ENCODE assay signal across 30 mouse cellular contexts in the genomic region with DNA sequence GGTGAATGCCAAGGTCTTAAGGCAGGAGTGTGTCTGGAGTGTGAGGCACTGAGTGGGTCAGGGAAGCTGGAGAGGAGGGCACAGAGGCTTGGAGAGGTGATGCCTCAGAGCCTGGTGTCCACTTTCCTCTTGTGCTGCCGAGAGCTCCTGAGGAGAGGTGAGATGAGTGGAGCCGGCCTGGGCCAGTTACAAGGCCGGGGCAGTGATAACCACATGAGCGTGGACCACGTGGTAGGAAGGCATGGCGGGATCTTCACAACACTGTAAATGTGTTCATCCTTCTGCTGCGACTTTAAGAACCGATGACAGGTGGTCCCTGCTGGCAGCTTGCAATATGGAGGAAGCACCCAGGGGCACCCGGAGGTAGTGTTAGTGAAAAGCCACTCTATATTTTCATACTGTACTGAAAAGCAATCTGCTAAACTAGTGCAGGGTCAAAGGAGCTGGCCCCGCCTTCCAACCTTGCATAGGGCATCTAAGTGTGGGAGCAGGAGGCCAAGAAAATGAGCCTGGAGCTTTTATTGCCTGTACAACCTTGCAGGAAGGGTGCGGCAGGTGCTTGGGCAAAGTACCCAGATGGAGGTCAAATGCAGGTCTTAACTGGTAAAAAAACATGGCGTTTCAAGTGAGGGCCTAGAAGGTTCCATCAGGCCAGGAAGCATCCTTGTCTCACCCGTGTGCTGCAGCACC. TPM values are rescaled to one million over a fixed set of nuclear protein-coding genes. Genes with fewer than 3 reads are reported as not detected.
A peak's percentile ranks its signal among the peaks of the same experiment; 100 is the strongest.
DNase-seq lines count a peak whose midpoint lies in the region; ATAC-seq lines count a peak whose summit lies in the region.
"Had no signal": no experiment of that assay in that cellular context is flagged by ENCODE, and none has a peak within 500 bp of the region (broad histone marks: within the 10 kb centered on the region; RNA-seq: fewer than 3 reads in every experiment).

No protein-coding gene starts in this region.

- 89% methylated on average over 13 of the region's 13 CpGs for WGBS in heart, embryonic 11.5 days (ENCODE audit: insufficient replicate concordance)
- WGBS in intestine, embryonic 15.5 days: 74% methylated on average over 13 of the region's 13 CpGs
- WGBS in large intestine, adult 2 months: 29% methylated on average over 13 of the region's 13 CpGs

- H3K36me3 ChIP-seq in heart, embryonic 11.5 days (ENCODE audit: control insufficient read depth, insufficient read depth, low read length): peaks cover 28% of the 10 kb centered on the region
- peaks cover 27% of the 10 kb centered on the region for H3K36me3 ChIP-seq in intestine, embryonic 15.5 days

- no peak for DNase-seq in heart, adult 11 months
- peak; percentile 73 for DNase-seq in large intestine, adult 2 months (ENCODE audit: low read depth, low spot score)
- DNase-seq in yolk sac, embryonic 10.5 days (ENCODE audit: low spot score): no peak
- DNase-seq in layer of hippocampus, adult 18-20 months (ENCODE audit: low spot score in 2 of 2): no peak
- DNase-seq: adrenal gland, adult 2 months; adrenal gland, postnatal 14 days; cerebellum, adult 11 months; cerebellum, adult 2 months; cerebellum, adult 9-11 months; cerebellum, postnatal 25 days; embryo, embryonic 11 days; gastrocnemius, postnatal 25 days; heart, adult 2 months had no signal

- H3K4me3 ChIP-seq in heart, embryonic 11.5 days (ENCODE audit: low read depth, low read length): no peak overlapping the region
- H3K4me3 ChIP-seq in intestine, embryonic 15.5 days (replicated peaks): no peak overlapping the region
- H3K4me3 ChIP-seq: embryonic facial prominence, embryonic 10.5 days; embryonic facial prominence, embryonic 13.5 days; erythroblast, embryonic 14.5 days; forebrain, embryonic 12.5 days; forebrain, embryonic 15.5 days; heart, adult 2 months; heart, embryonic 10.5 days; hindbrain, embryonic 12.5 days; hindbrain, embryonic 15.5 days had no signal

- no peaks in the 10 kb centered on the region for H3K27me3 ChIP-seq in heart, embryonic 11.5 days (ENCODE audit: control insufficient read depth, insufficient read depth, low read length)
- H3K27me3 ChIP-seq in intestine, embryonic 15.5 days (replicated peaks): no peaks in the 10 kb centered on the region
- H3K27me3 ChIP-seq: CH12.LX; embryonic facial prominence, embryonic 13.5 days; forebrain, embryonic 12.5 days; forebrain, embryonic 15.5 days; hindbrain, embryonic 12.5 days; hindbrain, embryonic 15.5 days; Patski had no signal

- H3K27ac ChIP-seq in heart, embryonic 11.5 days (ENCODE audit: low read depth, low read length): no peak overlapping the region
- peak overlapping the region; percentile 76 for H3K27ac ChIP-seq in intestine, embryonic 15.5 days
- H3K27ac ChIP-seq: embryonic facial prominence, embryonic 10.5 days; embryonic facial prominence, embryonic 13.5 days; forebrain, embryonic 12.5 days; forebrain, embryonic 15.5 days; heart, adult 2 months; heart, embryonic 10.5 days; hindbrain, embryonic 12.5 days; hindbrain, embryonic 15.5 days had no signal

- H3K4me2 ChIP-seq in heart, embryonic 11.5 days: no peak overlapping the region
- H3K4me2 ChIP-seq in intestine, embryonic 15.5 days (replicated peaks): no peak overlapping the region
- H3K4me2 ChIP-seq: embryonic facial prominence, embryonic 13.5 days; forebrain, embryonic 12.5 days; forebrain, embryonic 15.5 days; hindbrain, embryonic 12.5 days; hindbrain, embryonic 15.5 days had no signal

- no peak overlapping the region for H3K9ac ChIP-seq in heart, embryonic 11.5 days (ENCODE audit: low read depth, low read length)
- H3K9ac ChIP-seq in intestine, embryonic 15.5 days: no peak overlapping the region; the same call in 1 of the 2 replicates
- H3K9ac ChIP-seq: embryonic facial prominence, embryonic 13.5 days; forebrain, embryonic 12.5 days; forebrain, embryonic 15.5 days; hindbrain, embryonic 12.5 days; hindbrain, embryonic 15.5 days had no signal

- no peaks in the 10 kb centered on the region for H3K9me3 ChIP-seq in heart, embryonic 11.5 days (replicated peaks; ENCODE audit: control insufficient read depth, low read length)
- H3K9me3 ChIP-seq in intestine, embryonic 15.5 days: no peaks in the 10 kb centered on the region
- H3K9me3 ChIP-seq: embryonic facial prominence, embryonic 10.5 days; embryonic facial prominence, embryonic 13.5 days; forebrain, embryonic 12.5 days; forebrain, embryonic 15.5 days; G1E; heart, embryonic 10.5 days; hindbrain, embryonic 12.5 days; hindbrain, embryonic 15.5 days had no signal

- no peaks in the 10 kb centered on the region for H3K4me1 ChIP-seq in heart, embryonic 11.5 days (ENCODE audit: control insufficient read depth, insufficient read depth, low read length)
- peaks cover 8% of the 10 kb centered on the region; the same call in 1 of the 2 replicates for H3K4me1 ChIP-seq in intestine, embryonic 15.5 days (replicated peaks)
- H3K4me1 ChIP-seq: embryonic facial prominence, embryonic 10.5 days; embryonic facial prominence, embryonic 13.5 days; forebrain, embryonic 12.5 days; forebrain, embryonic 15.5 days; heart, embryonic 10.5 days; hindbrain, embryonic 12.5 days; hindbrain, embryonic 15.5 days had no signal

- peak; percentile 46; the same call in 1 of the 2 replicates for ATAC-seq in heart, embryonic 11.5 days (replicated peaks; ENCODE audit: insufficient number of reproducible peaks, low FRiP score, low TSS enrichment)
- ATAC-seq in intestine, embryonic 15.5 days: peak; percentile 96
- ATAC-seq: forebrain, embryonic 15.5 days; Patski had no signal

RNA-seq across cellular contexts. Expression of gene Nomo1, which starts 14.5 kb away (rescaled TPM):
- 19.2 and 20.8 TPM in 2 replicates for polyA plus RNA-seq in heart, embryonic 11.5 days (2014; fragmentation: Nextera tagmentation; extraction: Ambion mirVana)
- polyA plus RNA-seq in intestine, embryonic 15.5 days (2015; fragmentation: Nextera tagmentation; extraction: Ambion mirVana): 80.4 and 84.7 TPM in 2 replicates
- 53.0 and 77.1 TPM in 2 replicates for polyA plus RNA-seq in large intestine, adult 2 months (2012; rRNA removed)
- total RNA-seq in layer of hippocampus, adult 18-20 months (2021): 100 to 1,000 TPM in 1 of 2 experiments, 10 to 100 TPM in 1; 99.7 to 107 TPM

RNA-seq across cellular contexts. Expression of gene Abcc6, which starts 17.9 kb away (rescaled TPM):
- polyA plus RNA-seq in heart, embryonic 11.5 days (2014; fragmentation: Nextera tagmentation; extraction: Ambion mirVana): 0.04 TPM in 2 replicates
- polyA plus RNA-seq in intestine, embryonic 15.5 days (2015; fragmentation: Nextera tagmentation; extraction: Ambion mirVana): 3.2 and 3.3 TPM in 2 replicates
- polyA plus RNA-seq in large intestine, adult 2 months (2012; rRNA removed): 3.0 and 6.4 TPM in 2 replicates
- total RNA-seq in layer of hippocampus, adult 18-20 months (2021): 1 to 10 TPM; 1.2 to 1.7 TPM
- total RNA-seq: gastrocnemius, postnatal 25 days; heart, adult 2 months; heart, postnatal 25 days; hematopoietic stem cell, adult 5-6 weeks had no signal
- polyA plus RNA-seq: embryonic facial prominence, embryonic 10.5 days; G1E; heart, embryonic 14.5 days; heart, postnatal 0 days had no signal

RNA-seq across cellular contexts. Expression of gene Kcnj11, which starts 52.5 kb away (rescaled TPM):
- 5.3 and 5.9 TPM in 2 replicates for polyA plus RNA-seq in heart, embryonic 11.5 days (2014; fragmentation: Nextera tagmentation; extraction: Ambion mirVana)
- 0.77 and 0.91 TPM in 2 replicates for polyA plus RNA-seq in intestine, embryonic 15.5 days (2015; fragmentation: Nextera tagmentation; extraction: Ambion mirVana)
- 1.1 and 1.2 TPM in 2 replicates for polyA plus RNA-seq in large intestine, adult 2 months (2012; rRNA removed)
- 10 to 100 TPM; 33.8 to 38.5 TPM for total RNA-seq in layer of hippocampus, adult 18-20 months (2021)
- total RNA-seq: CH12.LX; G1E; hematopoietic stem cell, adult 5-6 weeks had no signal
- polyA plus RNA-seq: G1E had no signal
